Mouse (Mus musculus) ES-E14 (cell line): ENCODE results near the gene Arid5b. TPM values are rescaled to one million over a fixed set of nuclear protein-coding genes. Genes with fewer than 3 reads are reported as not detected.
A peak's percentile ranks its signal among the peaks of the same experiment; 100 is the strongest.

Source experiments
- DNase-seq: peaks from one replicate; pipeline ENCODE4 v3.0.0-alpha.2; 2013; ENCODE audit warnings: low read depth, low spot score
- H3K27ac ChIP-seq: 2 replicates; pipeline ENCODE4 v1.5.1; 2012; ENCODE audit warnings: low read depth, mild to moderate bottlenecking, low read length, moderate library complexity, mixed read lengths; ENCODE audit not compliant: poor library complexity, insufficient read depth, severe bottlenecking
- H3K36me3 ChIP-seq: 2 replicates; pipeline ENCODE4 v1.6.1; 2012; ENCODE audit warnings: mild to moderate bottlenecking, low read length, moderate library complexity, mixed read lengths; ENCODE audit not compliant: control insufficient read depth, poor library complexity, insufficient read depth, severe bottlenecking
- H3K4me1 ChIP-seq, 2 experiments: fragments of 150-350 bp in 1 of 2; sonication (generic) in 1 of 2; 2 replicates each; pipeline ENCODE4 v1.6.1; 2012; ENCODE audit warnings: low read length in 2 of 2, mild to moderate bottlenecking in 1 of 2, mixed read lengths in 1 of 2; ENCODE audit not compliant: control insufficient read depth in 2 of 2, insufficient read depth in 2 of 2, poor library complexity in 1 of 2
- H3K4me3 ChIP-seq, 2 experiments: fragments of 150-350 bp in 1 of 2; sonication (generic) in 1 of 2; 2 replicates each; pipeline ENCODE4 v1.5.1; 2012; ENCODE audit warnings: low read length in 2 of 2, low read depth in 1 of 2, mild to moderate bottlenecking in 1 of 2, mixed read lengths in 1 of 2; ENCODE audit not compliant: insufficient read depth in 1 of 2, poor library complexity in 1 of 2, severe bottlenecking in 1 of 2
- H3K9ac ChIP-seq: 2 replicates; pipeline ENCODE4 v1.6.1; 2012; ENCODE audit warnings: low read depth, mild to moderate bottlenecking, low read length, mixed read lengths; ENCODE audit not compliant: poor library complexity, insufficient read depth, severe bottlenecking
- H3K9me3 ChIP-seq: fragments of 150-350 bp; sonication (generic); 2 replicates; pipeline ENCODE4 v1.6.1; 2012; ENCODE audit warnings: low read depth, mild to moderate bottlenecking, low read length; ENCODE audit not compliant: control insufficient read depth, insufficient read depth
- CHD2 ChIP-seq: IDR thresholded peaks from 2 replicates; pipeline ENCODE4 v1.6.1; 2014; ENCODE audit warnings: mild to moderate bottlenecking, low read depth, low read length, inconsistent platforms
- HCFC1 ChIP-seq: IDR thresholded peaks from 2 replicates; pipeline ENCODE4 v1.6.1; 2012; ENCODE audit warnings: low read length, inconsistent platforms, borderline replicate concordance; ENCODE audit not compliant: insufficient read depth
- MAFK ChIP-seq: IDR thresholded peaks from 2 replicates; pipeline ENCODE4 v1.6.1; 2014; ENCODE audit warnings: mild to moderate bottlenecking, low read depth, low read length, inconsistent platforms; ENCODE audit not compliant: insufficient read depth
- ZC3H11A ChIP-seq: IDR thresholded peaks from 2 replicates; pipeline ENCODE4 v1.6.1; 2012; ENCODE audit warnings: low read depth, mild to moderate bottlenecking, inconsistent platforms, low read length, borderline replicate concordance
- ZNF384 ChIP-seq: IDR thresholded peaks from 2 replicates; pipeline ENCODE4 v1.6.1; 2012; ENCODE audit warnings: low read depth, low read length, inconsistent platforms
- in situ Hi-C, 2 experiments: fragments of 600-800 bp; cut with MboI; formaldehyde crosslinking; loops; one replicate each; pipeline ENCODE4 v1.15.1; 2025; ENCODE audit warnings: low sequenced_read_pairs in 2 of 2, inconsistent platforms in 1 of 2; ENCODE audit not compliant: unreplicated experiment in 2 of 2
- total RNA-seq: library from RNA; depleted of rRNA; stranded (reverse); fragments of 300-350 nt; gene quantifications from 2 replicates; pipeline ENCODE4 v1.2.3, GENCODE M21; 2012

Arid5b gene
- total RNA-seq, 1 experiment = 26.2 TPM

DNA sequence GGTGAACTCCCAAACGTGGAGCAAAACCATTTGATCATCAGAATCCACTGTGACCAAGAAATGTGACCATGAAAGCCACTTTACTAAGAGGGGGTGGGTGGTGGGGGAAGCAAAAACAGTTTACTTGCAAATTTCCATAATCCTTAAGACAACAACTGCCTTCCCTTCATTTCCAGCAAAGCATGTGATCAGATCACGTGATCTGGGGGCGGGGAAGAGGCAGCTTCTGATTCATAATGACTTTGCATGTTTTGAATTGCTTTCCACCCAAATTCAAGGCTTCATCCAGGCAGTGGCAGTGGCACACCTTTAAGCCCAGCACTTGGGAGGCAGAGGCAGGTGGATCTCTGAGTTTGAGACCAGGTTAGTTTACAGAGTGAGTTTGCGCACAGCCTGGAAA lies 98.4 kb downstream of the Arid5b start:
- H3K36me3 ChIP-seq = no peaks in the 10 kb centered on the region
- no peaks in the 10 kb centered on the region for H3K9me3 ChIP-seq
- in situ Hi-C loops = no loop called here
- TF ChIP-seq HCFC1 (no peak), MAFK (peak; percentile 96), ZNF384 (no peak)
- no peak overlapping the region for H3K9ac ChIP-seq
- H3K4me1 ChIP-seq = peaks cover 0 to 3% of the 10 kb centered on the region in 2 experiments; a peak in 1 of 4 replicates
- DNase-seq = peak; percentile 85
- H3K27ac ChIP-seq = peak overlapping the region; percentile 82; the same call in 1 of the 2 replicates
- H3K4me3 ChIP-seq = no peak overlapping the region

DNA sequence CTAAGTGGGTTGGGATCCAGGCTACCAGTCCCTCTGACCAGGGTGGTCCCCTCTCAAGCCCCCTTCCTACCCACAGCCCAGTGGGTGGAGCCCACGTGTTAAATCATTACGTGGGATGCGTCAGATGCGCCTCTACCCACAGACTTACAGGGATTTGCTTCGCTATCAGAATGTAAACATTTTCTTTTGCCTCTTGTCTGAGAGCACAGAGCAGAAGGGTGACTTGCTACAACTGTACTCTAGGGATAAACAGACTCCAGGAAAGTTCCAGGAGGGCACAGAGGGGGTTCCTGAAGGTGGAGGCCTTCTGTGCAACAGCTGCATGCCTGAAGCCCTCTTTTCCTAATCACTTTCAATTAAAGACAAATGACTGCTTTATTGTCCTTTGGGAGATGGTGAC lies 98.8 kb downstream of the Arid5b start:
- DNase-seq = no peak
- Histone ChIP-seq H3K36me3 (no peaks in the 10 kb centered on the region), H3K9me3 (no peaks in the 10 kb centered on the region), H3K9ac (peak overlapping the region; percentile 36; the same call in 1 of the 2 replicates), H3K4me3 (0 out of 4 replicates have a peak overlapping the region, but pooled peaks of 1 of the 2 experiments have one; percentile 5), H3K4me1 (peaks cover 0 to 3% of the 10 kb centered on the region in 2 experiments; a peak in 1 of 4 replicates), H3K27ac (peak overlapping the region; percentile 82)
- TF ChIP-seq CHD2 = 0 out of 2 replicates have a peak, but pooled peaks have one; percentile 2
- no peak for TF ChIP-seq ZC3H11A
- in situ Hi-C loops = loop anchor here in 1 of 2 experiments (10.0 kb wide), 1 partner anchor 105 kb away; no protein-coding TSS in a partner anchor

DNA sequence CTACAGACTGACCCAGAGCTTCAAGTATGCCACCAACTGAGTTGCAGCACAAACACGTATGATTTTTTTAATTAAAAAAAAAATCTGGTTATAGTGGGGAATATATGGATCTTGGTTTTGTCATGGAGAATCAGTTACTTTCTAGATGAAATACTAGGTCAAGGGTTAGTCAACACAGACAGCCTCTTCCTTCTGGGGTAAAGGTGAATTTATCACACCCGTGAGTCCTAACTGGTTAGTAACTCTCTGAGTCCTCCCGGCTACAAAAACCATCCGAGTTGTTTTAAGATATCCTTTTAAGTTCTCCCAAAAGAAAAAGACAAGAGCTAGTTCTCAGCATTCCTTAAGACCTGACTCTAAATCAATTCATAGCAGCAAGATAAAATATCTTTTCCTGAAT lies 99.2 kb downstream of the Arid5b start:
- Histone ChIP-seq H3K9ac (peak overlapping the region; percentile 36; the same call in 1 of the 2 replicates), H3K4me1 (peaks cover 0 to 3% of the 10 kb centered on the region in 2 experiments; a peak in 1 of 4 replicates), H3K9me3 (no peaks in the 10 kb centered on the region), H3K27ac (peak overlapping the region; percentile 82), H3K4me3 (no peak overlapping the region), H3K36me3 (no peaks in the 10 kb centered on the region)
- in situ Hi-C loops = loop anchor here in 1 of 2 experiments (10.0 kb wide), 1 partner anchor 105 kb away; no protein-coding TSS in a partner anchor
- TF ChIP-seq HCFC1 (no peak), ZC3H11A (no peak), MAFK (no peak), ZNF384 (no peak), CHD2 (no peak)
- no peak for DNase-seq

DNA sequence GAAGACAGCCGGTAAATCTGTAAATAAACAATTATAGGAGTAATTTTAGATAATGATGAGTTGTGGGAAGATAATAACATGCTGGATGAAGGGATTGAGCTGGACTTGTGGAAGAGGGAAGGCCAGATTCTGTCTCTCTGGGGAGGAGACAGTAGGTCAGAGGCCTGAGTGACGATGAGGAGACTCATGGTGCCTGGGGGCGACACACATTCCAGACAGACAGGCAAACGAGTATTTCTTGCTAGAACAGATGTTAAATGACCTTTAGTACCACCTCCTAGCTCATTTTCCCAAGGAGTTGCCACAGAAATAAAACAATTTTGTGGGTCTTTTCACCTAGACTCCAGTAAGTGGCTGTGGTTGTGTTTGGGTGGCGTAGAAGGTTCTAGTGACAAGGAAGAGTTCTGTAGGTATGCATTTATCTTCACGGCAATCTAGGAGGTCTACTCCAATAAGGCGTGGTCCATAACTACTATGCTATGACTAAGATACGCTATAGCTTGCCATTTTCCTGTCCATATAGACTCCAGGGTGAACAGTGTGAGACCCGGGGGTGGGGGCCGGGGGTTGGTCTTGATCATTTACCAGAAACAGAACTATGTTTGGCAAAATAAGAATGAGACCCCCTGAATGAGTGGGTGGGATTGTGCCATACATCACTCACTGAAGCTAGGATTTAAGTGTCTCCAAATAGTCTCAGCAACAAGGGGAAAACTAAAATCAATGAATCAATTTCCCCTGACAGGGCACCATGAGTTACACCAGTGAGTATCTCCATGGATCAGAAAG lies 100.6 kb downstream of the Arid5b start:
- peaks cover 0 to 3% of the 10 kb centered on the region in 2 experiments; a peak in 1 of 4 replicates for H3K4me1 ChIP-seq
- H3K27ac ChIP-seq = no peak overlapping the region
- H3K9ac ChIP-seq = no peak overlapping the region
- no peaks in the 10 kb centered on the region for H3K9me3 ChIP-seq
- no peak overlapping the region for H3K4me3 ChIP-seq
- no peaks in the 10 kb centered on the region for H3K36me3 ChIP-seq
- no peak for DNase-seq
- TF ChIP-seq MAFK (no peak), CHD2 (no peak), HCFC1 (no peak), ZNF384 (no peak), ZC3H11A (no peak)
- in situ Hi-C loops = loop anchor here in 1 of 2 experiments (10.0 kb wide), 1 partner anchor 107 kb away; no protein-coding TSS in a partner anchor

DNA sequence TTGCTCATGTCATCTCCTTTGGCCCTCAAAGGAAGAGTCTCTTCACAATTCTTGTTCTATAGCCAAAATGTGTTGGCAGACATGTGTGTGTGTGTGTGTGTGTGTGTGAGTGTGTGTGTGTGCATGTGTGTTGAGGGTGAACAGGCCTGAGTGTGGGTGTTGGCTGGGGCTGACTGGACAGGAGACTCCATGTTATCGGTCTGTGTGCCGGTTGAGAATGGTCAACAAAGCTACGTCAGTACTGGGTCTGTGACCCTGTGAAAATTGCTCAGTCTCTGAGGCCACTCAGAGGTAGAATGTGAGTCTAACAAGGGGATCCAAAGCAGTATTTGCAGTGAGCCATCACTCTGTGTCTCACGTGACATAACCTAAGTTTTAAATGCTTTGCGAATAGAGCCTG lies 102.7 kb downstream of the Arid5b start:
- Histone ChIP-seq H3K9me3 (no peaks in the 10 kb centered on the region), H3K4me1 (peaks cover 0 to 3% of the 10 kb centered on the region in 2 experiments; a peak in 1 of 4 replicates), H3K4me3 (no peak overlapping the region), H3K27ac (no peak overlapping the region), H3K36me3 (no peaks in the 10 kb centered on the region), H3K9ac (no peak overlapping the region)
- no peak for TF ChIP-seq ZC3H11A
- no peak for TF ChIP-seq CHD2
- no peak for TF ChIP-seq HCFC1
- in situ Hi-C loops = loop anchor here in 1 of 2 experiments (10.0 kb wide), 1 partner anchor 109 kb away; no protein-coding TSS in a partner anchor
- no peak for DNase-seq
